Mouse (Mus musculus) CH12.LX (cell line): Measurements from ENCODE around the gene Was. TPM values are rescaled to one million over a fixed set of nuclear protein-coding genes. Genes with fewer than 3 reads are reported as not detected.
A peak's percentile ranks its signal among the peaks of the same experiment; 100 is the strongest.
"Not testable (repeated sequence)": the region's sequence is repeated elsewhere in the genome, so short reads cannot be mapped to it uniquely, and the experiment has no call there.

Experiments
- DNase-seq: peaks from one replicate; pipeline ENCODE4 v3.0.0-alpha.2; 2013; ENCODE audit errors: extremely low read depth
- H3K27ac ChIP-seq: 2 replicates; pipeline ENCODE4 v1.5.1; 2012; ENCODE audit warnings: low read depth, mild to moderate bottlenecking, control low read depth, moderate library complexity; ENCODE audit not compliant: insufficient read depth
- H3K27me3 ChIP-seq: replicated peaks from 2 replicates; pipeline ENCODE3; 2012; ENCODE audit warnings: inconsistent platforms
- H3K36me3 ChIP-seq, 2 experiments: replicated peaks in 1 of 2; 2 replicates each; pipeline versions ENCODE3 to v1.6.1; 2012; ENCODE audit warnings: inconsistent platforms in 1 of 2, low read length in 1 of 2, mild to moderate bottlenecking in 1 of 2, mixed read lengths in 1 of 2, moderate library complexity in 1 of 2; ENCODE audit not compliant: control insufficient read depth in 1 of 2, insufficient read depth in 1 of 2
- H3K4me1 ChIP-seq, 2 experiments: 2 replicates each; pipeline ENCODE4 v1.6.1; 2012; ENCODE audit warnings: inconsistent platforms in 1 of 2, moderate library complexity in 1 of 2; ENCODE audit not compliant: insufficient read depth in 2 of 2, control insufficient read depth in 1 of 2
- H3K4me2 ChIP-seq: 2 replicates; pipeline ENCODE4 v1.6.1; 2012; ENCODE audit warnings: low read depth, mild to moderate bottlenecking, control low read depth; ENCODE audit not compliant: poor library complexity, insufficient read depth, severe bottlenecking
- H3K4me3 ChIP-seq, 3 experiments: fragments of 150-350 bp in 1 of 3; sonication (generic) in 1 of 3; replicated peaks in 1 of 3; 2 replicates each; pipeline versions ENCODE3 to v1.5.1; 2011 to 2012; ENCODE audit warnings: low read depth in 2 of 3, low read length in 2 of 3, mild to moderate bottlenecking in 2 of 3, moderate library complexity in 2 of 3, control low read depth in 1 of 3, improper control_type of control experiment in 1 of 3, inconsistent platforms in 1 of 3, mixed read lengths in 1 of 3; ENCODE audit not compliant: poor library complexity in 1 of 3
- H3K79me2 ChIP-seq: replicated peaks from 2 replicates; pipeline ENCODE4 v1.6.1; 2012; ENCODE audit warnings: mild to moderate bottlenecking, moderate library complexity; ENCODE audit not compliant: control insufficient read depth, poor library complexity, insufficient read depth, severe bottlenecking; ENCODE audit errors: extremely low read depth
- H3K9ac ChIP-seq: 2 replicates; pipeline ENCODE4 v1.6.1; 2012; ENCODE audit warnings: low read depth, mild to moderate bottlenecking, control low read depth, moderate library complexity; ENCODE audit not compliant: insufficient read depth
- H3K9me3 ChIP-seq: replicated peaks from 2 replicates; pipeline ENCODE3; 2012; ENCODE audit warnings: low read length, inconsistent platforms, mixed read lengths
- BHLHE40 ChIP-seq: IDR thresholded peaks from 2 replicates; pipeline ENCODE4 v1.6.1; 2011; ENCODE audit warnings: mild to moderate bottlenecking, low read depth, low read length, improper control_type of control experiment
- CHD1 ChIP-seq: IDR thresholded peaks from 2 replicates; pipeline ENCODE4 v1.6.1; 2012; ENCODE audit warnings: low read depth, low read length, improper control_type of control experiment, inconsistent platforms
- CHD2 ChIP-seq: IDR thresholded peaks from 2 replicates; pipeline ENCODE4 v1.6.1; 2011; ENCODE audit warnings: low read length, improper control_type of control experiment
- JUN ChIP-seq: IDR thresholded peaks from 2 replicates; pipeline ENCODE4 v1.6.1; 2011; ENCODE audit warnings: low read depth, mild to moderate bottlenecking, low read length, improper control_type of control experiment, moderate library complexity; ENCODE audit not compliant: insufficient read depth
- JUND ChIP-seq: conservative IDR thresholded peaks from 2 replicates; pipeline ENCODE4 v1.6.1; 2011; ENCODE audit warnings: low read depth, low read length, improper control_type of control experiment
- MAX ChIP-seq: IDR thresholded peaks from 2 replicates; pipeline ENCODE4 v1.6.1; 2011; ENCODE audit warnings: low read length, improper control_type of control experiment
- RCOR1 ChIP-seq: conservative IDR thresholded peaks from 2 replicates; pipeline ENCODE4 v1.6.1; 2012; ENCODE audit warnings: low read depth, mild to moderate bottlenecking, inconsistent platforms, low read length, improper control_type of control experiment
- ZC3H11A ChIP-seq: IDR thresholded peaks from 2 replicates; pipeline ENCODE4 v1.6.1; 2012; ENCODE audit warnings: low read depth, mild to moderate bottlenecking, inconsistent platforms, low read length, improper control_type of control experiment
- ZMIZ1 ChIP-seq: IDR thresholded peaks from 2 replicates; pipeline ENCODE4 v1.6.1; 2012; ENCODE audit warnings: low read depth, mild to moderate bottlenecking, inconsistent platforms, low read length, improper control_type of control experiment
- ZNF384 ChIP-seq: IDR thresholded peaks from 2 replicates; pipeline ENCODE4 v1.6.1; 2012; ENCODE audit warnings: low read depth, low read length, improper control_type of control experiment, inconsistent platforms
- dilution Hi-C: fragments of 300-500 bp; cut with MboI; formaldehyde crosslinking; loops from 2 replicates; pipeline ENCODE4 v1.14.3; 2020; ENCODE audit warnings: low sequenced_read_pairs; ENCODE audit not compliant: extremely low pct_unique_long_range_greater_than_20kb, extremely low pct_ligation_motif_present
- in situ Hi-C: fragments of 300-500 bp; cut with MboI; formaldehyde crosslinking; loops from 3 replicates; pipeline ENCODE4 v1.14.3; 2019; ENCODE audit warnings: low sequenced_read_pairs, low pct_ligation_motif_present, low pct_unique_long_range_greater_than_20kb, mixed read lengths
- polyA plus RNA-seq: library from polyadenylated mRNA; unstranded; fragments of >175 nt; gene quantifications from 2 replicates; pipeline ENCODE4 v1.2.1, GENCODE M21; 2012; ENCODE audit warnings: low read depth; ENCODE audit not compliant: insufficient read length
- total RNA-seq, 2 experiments: library from RNA; depleted of rRNA; stranded (reverse); fragments of 300-350 nt in 1 of 2; fragments of >200 nt in 1 of 2; gene quantifications; 2 replicates each; pipeline ENCODE4 v1.2.3; 2012 to 2014

The Was gene
- total and polyA plus RNA-seq, 3 experiments, result 47.0 to 83.7 (median 53.9) TPM

DNA sequence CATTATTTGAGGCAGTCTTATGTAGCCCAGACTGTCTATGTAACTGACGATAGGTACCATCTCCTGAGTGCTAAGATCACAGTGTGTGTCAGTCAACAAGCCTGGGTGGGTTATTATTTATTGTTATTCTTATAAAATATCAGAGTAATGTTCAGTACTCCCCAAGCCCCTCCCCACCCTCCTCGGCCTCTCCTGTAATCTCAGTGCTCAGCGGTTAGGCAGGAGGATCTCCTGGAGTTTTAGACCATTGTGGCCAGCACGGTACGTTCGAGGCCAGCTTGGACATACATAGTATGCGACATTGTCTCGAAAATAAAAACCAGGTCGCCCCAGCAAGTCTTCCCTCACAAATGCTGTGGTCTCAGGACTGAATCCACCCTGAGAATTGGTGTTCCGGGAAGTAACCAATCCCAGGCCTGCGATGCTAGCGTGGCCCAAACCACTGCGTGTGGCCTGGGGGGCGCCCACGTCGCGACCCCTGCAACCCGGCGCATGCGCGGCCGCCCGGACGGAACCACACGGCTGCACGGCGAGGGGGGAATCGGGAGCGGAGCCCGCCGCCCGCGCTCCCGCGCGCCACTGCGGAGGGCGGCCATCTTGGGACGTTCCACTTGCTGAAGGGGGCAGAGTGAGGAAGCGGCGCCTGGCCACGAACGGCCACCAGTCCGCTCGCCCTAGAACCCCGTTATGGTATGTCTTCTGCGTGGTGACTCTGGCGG lies 5.9 kb upstream of the Was start:
- H3K9me3 ChIP-seq, in situ Hi-C loops, dilution Hi-C loops, DNase-seq, H3K27ac ChIP-seq, H3K27me3 ChIP-seq, H3K79me2 ChIP-seq, H3K4me1 ChIP-seq, H3K36me3 ChIP-seq: not testable (repeated sequence)
- peak; percentile 28; the same call in 1 of the 2 replicates for TF ChIP-seq CHD1
- Histone ChIP-seq H3K9ac (peak overlapping the region; percentile 33; the same call in 1 of the 2 replicates), H3K4me2 (peak overlapping the region; percentile 84), H3K4me3 (peak overlapping the region in 2 of 3 experiments; percentile 44 to 47)

GRCm38 (mm10) chrX:8095546-8095945 lies 5.2 kb upstream of the Was start:
- Histone ChIP-seq H3K4me2 (peak overlapping the region; percentile 84), H3K4me1 (no peaks in the 10 kb centered on the region), H3K9me3 (no peaks in the 10 kb centered on the region), H3K36me3 (no peaks in the 10 kb centered on the region), H3K27ac (no peak overlapping the region), H3K4me3 (peak overlapping the region in 2 of 3 experiments; percentile 44 to 47), H3K9ac (peak overlapping the region; percentile 33; the same call in 1 of the 2 replicates), H3K79me2 (no peaks in the 10 kb centered on the region; the same call in 1 of the 2 replicates), H3K27me3 (no peaks in the 10 kb centered on the region)
- in situ Hi-C loops, result no loop called here
- no peak for DNase-seq
- no peak for TF ChIP-seq ZC3H11A
- TF ChIP-seq JUN, result no peak
- TF ChIP-seq BHLHE40, result no peak
- no peak for TF ChIP-seq RCOR1
- TF ChIP-seq MAX, result no peak
- TF ChIP-seq JUND, result no peak
- TF ChIP-seq ZMIZ1, result no peak
- no peak for TF ChIP-seq CHD2
- dilution Hi-C loops, result no loop called here

DNA sequence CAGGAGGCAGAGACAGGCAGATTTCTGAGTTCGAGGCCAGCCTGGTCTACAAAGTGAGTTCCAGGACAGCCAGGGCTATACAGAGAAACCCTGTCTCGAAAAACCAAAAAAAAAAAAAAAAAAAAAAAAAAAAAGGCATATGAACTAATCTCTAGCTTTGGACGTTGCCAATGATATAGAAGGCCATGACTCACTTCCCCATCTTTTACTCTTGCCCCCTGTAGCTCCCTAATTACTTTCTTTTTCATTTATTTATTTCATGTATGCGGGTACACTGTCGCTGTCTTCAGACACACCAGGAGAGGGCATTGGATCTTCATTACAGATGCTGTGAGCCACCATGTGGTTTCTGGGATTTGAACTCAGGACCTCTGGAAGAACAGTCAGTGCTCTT lies 653 bp upstream of the Was start:
- H3K4me2 ChIP-seq, result peak overlapping the region; percentile 75
- dilution Hi-C loops, DNase-seq, H3K4me1 ChIP-seq, H3K27me3 ChIP-seq, H3K9me3 ChIP-seq, in situ Hi-C loops: not testable (repeated sequence)
- H3K9ac ChIP-seq, result peak overlapping the region; percentile 59; the same call in 1 of the 2 replicates
- H3K79me2 ChIP-seq, result peaks cover 12% of the 10 kb centered on the region
- TF ChIP-seq ZNF384, result peak; percentile 44
- H3K4me3 ChIP-seq, result peak overlapping the region in 2 of 3 experiments; percentile 59 to 61
- peaks cover 15 to 29% of the 10 kb centered on the region in 2 experiments for H3K36me3 ChIP-seq
- H3K27ac ChIP-seq, result peak overlapping the region; percentile 80
